Mouse (Mus musculus) urinary bladder, adult 2 months (tissue): Measurements from ENCODE around the gene Gm16503. TPM values are rescaled to one million over a fixed set of nuclear protein-coding genes. Genes with fewer than 3 reads are reported as not detected.
"Not testable (repeated sequence)": the region's sequence is repeated elsewhere in the genome, so short reads cannot be mapped to it uniquely, and the experiment has no call there.

Experiments
- DNase-seq: peaks from one replicate; pipeline ENCODE4 v3.0.0; 2022; ENCODE audit warnings: low spot score
- polyA plus RNA-seq: library from polyadenylated mRNA; depleted of rRNA; stranded (reverse); fragments of >200 nt; gene quantifications from 2 replicates; pipeline ENCODE4 v1.2.3, GENCODE M21; 2012; rRNA removed

Gene Gm16503
- polyA plus RNA-seq, result 0.21 and 0.29 TPM in 2 replicates

DNA sequence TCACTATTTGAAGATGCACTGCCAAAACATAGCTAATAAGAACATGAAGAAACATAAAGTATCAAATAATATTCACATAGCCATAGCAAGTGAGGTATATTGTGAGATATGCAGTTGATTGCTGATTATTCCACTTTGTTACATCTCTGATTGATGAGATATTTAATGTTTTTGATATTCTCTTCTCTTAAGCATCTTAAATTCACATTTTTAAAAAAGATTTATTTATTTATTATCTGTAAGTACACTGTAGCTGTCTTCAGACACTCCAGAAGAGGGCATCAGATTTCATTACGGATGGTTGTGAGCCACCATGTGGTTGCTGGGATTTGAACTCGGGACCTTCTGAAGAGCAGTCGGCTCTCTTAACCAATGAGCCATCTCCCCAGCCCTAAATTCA is at the start of gene Gm16503:
Gene Gm16503, plus strand, starts transcription at position 301 of the 400 bp plus-strand sequence.
- not testable (repeated sequence) for DNase-seq

DNA sequence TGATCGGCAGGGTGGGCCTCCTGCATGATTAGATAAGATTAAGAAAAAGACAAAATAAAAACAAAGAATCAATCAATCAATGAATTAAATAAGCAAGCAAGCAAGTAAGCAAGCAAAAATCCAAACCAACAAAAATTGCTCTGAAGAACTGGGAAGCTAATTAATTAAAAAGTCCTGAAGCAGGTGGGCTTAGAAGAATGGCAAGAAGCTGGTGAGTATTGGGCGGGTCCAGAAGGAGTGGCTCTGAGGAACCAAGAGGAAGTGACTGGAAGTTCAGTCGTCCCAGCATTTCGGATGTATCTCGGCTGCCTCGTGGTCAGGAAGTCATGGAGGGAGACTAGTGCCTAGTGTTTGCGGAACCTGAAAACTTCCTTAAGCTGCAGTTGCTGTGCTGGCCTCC is 47.9 kb upstream of the Gm16503 start, which contains the start of gene Zfp982:
Gene Zfp982, plus strand, starts transcription at position 301 of the 400 bp plus-strand sequence.
- DNase-seq, result not testable (repeated sequence)

DNA sequence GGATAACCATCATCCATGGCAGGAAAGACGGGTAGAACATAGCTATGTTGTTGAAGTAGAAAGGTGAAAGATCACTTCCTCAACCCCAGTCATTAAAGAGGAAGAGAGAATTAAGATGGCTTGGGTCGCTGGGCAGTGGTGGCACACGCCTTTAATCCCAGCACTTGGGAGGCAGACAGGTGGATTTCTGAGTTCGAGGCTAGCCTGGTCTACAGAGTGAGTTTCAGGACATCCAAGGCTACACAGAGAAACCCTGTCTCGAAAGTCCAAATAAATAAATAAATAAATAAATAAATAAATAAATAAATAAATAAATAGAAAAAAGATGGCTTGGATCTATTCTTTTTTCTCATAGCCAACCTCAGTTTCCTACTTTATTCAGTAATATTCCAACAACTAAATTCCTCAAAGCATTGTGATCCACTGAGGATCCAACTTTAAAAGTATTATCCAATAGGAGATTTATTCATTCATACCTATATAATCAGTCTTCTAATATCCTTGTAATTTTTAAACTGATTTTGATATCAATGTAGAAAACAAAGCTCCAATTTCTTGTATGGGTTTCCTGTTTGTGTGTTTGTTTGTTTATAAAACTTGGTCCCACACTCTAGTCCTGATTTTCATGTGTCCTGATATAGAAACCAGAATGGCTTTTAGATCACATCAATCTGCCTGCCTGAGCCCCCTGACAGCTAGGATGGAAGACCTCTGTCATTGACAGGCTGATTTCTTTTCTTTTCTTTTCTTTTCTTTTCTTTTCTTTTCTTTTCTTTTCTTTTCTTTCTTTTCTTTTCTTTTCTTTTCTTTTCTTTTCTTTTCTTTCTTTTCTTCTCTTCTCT is 41.0 kb upstream of the Gm16503 start:
- not testable (repeated sequence) for DNase-seq

DNA sequence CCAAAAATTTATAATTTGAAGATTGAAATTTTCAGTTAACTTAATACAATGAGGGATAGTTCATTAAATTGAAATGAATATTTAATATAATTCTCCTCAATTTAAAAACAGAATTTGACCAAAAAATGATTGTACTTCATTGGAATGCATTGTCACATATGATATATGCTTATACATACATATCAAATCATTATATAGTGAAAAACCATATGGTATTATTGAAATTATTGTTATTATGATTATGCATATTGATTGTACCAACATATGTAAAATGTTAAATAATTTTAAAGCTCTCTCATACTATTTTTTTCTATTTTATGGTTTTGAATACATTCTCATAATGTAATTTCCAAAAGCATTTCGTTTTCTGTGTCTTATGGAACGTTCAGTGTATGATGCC is 30.8 kb upstream of the Gm16503 start:
- no peak for DNase-seq

DNA sequence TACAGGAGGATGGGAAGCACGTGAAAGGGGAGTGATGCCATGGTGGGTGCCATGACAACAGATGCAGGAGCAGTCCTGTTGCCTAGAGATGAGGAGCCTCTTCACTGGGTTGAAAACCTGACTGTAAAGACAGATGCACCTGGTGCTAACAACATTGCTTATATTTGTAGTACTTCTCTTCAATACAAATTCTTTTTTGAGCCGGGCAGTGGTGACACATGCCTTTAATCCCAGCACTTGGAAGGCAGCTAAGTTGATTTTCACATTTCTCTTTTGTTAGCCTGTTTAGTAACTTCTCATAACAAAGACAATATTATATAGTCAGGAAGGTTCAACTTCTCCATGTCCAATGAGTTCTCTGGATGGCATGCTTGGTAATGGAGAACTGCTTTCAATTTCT is 21.0 kb upstream of the Gm16503 start:
- no peak for DNase-seq

DNA sequence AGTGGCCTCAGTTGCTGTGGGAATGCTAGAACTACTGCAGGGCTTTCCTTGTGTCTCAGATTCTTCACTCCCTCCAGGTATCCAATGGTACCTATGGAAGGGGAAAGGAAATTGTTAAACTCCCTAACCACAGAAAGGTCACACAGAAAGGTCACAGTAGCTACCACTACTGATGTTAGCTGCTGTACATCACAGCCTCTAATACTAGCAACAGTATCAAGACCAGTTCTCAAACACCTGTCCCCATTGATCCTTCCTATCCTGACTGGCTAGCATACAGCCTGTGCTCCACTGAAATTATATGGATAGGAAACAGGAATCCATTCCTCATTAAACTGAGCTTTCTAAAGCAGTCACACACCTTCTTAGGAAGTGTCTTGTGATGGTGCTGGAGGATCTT is 19.9 kb upstream of the Gm16503 start:
- DNase-seq, result no peak

DNA sequence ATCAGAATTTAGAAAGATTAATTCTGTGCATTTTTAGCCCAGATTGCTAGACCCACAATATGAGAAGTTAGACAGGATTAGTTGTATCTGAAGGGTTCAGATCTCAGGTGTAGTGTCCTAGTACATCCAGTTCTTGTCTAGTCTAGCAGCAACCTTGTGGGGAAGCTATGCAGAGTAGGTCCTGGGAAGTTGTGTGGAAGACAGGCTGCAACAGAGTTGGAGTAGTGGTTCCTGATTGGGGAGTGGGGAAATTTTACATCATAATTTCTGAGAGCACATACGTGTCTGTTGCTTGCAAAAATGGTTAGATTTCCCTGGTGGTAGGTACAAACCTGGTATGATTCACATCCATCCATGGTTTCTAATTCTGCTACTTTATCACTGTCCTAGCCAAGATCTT is 14.9 kb upstream of the Gm16503 start:
- DNase-seq, result no peak

DNA sequence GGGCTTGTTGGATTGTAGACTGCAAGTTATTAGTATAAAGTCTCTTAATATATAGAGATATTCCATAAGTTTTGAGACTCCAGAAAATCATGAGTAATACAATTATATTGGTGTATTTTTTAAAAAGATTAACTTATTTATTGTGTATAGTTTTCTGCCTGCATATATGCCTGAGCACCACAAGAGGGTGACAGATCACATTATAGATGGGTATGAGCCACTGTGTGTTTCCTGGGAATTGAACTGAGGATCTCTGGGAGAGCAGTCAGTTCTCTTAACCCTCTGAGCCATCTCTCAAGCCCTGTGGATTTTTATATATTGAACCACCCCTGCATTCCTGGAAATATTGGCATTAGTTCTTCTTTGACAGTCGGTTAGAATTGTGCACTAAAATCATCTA is 9.7 kb upstream of the Gm16503 start:
- no peak for DNase-seq

DNA sequence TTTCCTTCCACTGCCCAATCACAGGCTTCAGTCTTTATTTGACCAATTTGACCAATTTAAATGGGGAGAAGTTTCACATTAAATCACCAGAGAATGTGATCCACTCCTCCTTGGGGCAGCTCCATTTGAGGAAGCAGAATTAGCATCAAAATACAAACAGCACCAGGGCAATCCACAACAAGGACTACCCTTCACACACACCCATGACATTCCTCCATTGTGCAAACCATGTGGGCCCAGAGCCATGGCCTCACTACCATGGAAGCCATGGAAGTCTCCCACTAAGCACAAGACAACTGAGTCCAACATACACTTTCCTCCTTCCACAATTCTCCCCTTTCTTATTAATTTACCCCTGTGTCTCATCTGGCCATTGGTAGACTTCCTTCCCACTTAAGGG is 4.1 kb upstream of the Gm16503 start:
- not testable (repeated sequence) for DNase-seq

DNA sequence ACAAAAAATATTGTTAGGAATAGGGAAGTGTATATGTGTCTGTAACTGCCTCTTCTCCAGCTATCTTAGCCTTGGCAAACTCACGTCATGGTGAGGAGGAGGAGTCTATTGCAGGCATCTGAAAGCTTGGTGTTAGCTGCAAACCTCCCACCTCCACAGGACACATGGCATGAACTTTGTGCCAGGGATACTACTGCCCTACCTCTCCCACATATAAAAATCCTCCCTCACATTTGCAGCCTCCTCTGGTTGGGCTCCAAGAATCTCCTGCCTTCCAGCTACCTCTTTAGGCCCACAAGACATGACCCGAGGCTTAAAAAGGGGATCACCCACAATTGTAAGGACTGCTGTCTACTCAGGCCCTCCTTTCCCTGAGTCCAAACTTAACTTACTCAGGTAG is 2.3 kb upstream of the Gm16503 start:
- DNase-seq, result no peak

DNA sequence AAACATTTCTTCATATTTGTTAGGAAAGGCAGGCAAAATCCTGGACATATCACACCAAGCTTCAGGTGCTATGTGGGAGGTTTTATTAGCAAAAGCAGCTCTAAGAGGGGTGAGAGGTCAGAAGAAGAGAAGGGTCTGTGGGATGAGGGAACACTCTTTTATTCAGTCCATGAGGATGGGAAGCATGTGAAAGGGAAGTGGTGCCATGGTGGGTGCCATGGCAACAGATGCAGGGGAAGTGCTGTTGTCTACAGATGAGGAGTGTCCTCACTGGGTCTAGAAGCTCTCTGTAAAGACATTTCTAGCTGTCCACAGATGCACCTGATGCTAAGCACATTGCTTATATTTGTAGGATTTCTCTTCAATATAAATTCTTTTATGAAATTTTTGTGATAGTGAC is 1.1 kb downstream of the Gm16503 start:
- DNase-seq, result no peak

DNA sequence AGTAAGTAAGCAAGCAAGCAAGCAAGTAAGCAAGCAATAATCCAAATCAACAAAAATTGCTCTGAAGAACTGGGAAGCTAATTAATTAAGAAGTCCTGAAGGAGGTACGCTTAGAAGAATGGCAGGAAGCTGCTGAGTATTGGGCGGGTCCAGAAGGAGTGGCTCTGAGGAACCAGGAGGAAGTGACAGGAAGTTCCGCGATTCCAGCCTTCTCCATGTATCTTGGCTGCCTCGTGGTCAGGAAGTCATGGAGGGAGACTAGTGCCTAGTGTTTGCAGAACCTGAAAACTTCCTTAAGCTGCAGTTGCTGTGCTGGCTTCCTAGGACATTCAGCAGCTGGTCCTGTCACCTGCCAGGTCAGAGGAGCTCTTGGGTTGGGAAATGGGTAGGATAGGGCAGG is 13.1 kb downstream of the Gm16503 start, which contains the start of gene Zfp985:
Gene Zfp985, plus strand, starts transcription at position 207 of the 400 bp plus-strand sequence.
- not testable (repeated sequence) for DNase-seq

DNA sequence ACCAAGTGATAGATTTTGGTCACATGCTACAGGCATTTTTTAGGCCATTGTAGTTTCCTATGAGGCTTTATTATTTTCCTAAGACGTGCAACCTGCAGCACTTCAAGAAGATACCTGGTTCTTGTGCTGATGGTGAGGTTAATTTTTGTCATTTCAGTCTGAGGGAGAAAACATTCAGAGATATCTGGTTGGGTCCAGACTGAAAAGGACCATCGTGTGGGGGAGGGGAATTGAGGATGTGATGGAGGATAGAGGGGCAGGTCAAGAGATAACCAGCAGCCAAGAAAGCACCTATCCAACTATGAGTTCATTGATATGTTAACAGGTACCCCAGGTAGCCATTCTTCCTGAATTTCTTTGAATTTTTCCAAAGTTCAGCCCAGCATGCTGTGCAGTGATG is 14.3 kb downstream of the Gm16503 start:
- DNase-seq, result not testable (repeated sequence)

DNA sequence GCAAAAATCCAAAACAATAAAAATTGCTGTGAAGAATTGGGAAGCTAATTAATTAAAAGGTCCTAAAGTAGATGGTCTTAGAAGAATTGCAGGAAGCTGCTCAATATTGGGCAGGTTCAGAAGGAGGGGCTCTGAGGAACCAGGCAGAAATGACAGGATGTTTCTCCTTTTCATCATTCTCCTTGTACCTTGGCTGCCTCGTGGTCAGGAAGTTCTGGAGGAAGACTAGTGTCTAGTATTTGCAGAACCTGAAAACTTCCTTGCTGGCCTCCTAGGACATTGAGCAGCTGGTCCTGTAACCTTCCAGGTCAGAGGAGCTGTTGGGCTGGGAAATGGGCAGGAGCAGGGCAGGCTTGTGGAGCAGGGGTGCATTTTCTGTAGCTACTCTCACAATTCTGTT is 16.9 kb downstream of the Gm16503 start:
- DNase-seq, result not testable (repeated sequence)

DNA sequence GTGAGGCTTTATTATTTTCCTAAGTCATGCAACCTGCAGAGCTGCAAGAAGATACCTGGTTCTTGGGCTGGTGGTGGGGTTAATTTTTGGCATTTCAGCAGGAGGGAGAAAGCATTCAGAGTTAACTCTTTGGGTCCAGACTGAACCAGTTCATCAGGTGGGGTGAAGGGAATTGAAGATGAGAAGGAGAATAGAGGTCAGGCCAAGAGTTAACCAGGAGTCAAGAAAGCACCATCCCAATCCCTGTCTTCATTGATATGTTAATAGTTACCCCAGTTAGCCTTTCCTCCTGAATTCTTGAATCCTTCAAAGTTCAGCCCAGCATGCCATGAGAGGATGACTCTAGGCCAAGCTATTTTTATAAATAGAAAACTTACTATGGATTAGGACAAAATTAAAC is 18.0 kb downstream of the Gm16503 start:
- not testable (repeated sequence) for DNase-seq

DNA sequence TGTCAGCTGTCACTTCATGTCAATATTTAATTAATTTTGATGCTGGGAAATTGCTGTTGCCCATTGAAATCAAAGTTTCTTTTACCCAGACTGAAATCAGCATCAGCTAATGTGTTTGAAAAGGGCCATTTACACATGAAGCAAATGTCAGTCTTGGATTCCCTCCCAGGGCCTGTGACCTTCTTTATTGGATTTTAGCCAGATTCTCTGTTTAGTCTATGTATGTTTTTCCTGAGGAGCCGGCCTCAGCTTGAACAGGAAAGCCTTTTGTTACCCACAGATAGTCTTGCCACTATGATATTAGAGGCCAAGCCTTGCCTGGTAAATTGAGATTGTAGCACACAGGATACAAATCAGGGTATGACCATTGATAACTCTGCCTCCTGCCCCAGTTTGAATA is 19.1 kb downstream of the Gm16503 start:
- not testable (repeated sequence) for DNase-seq

DNA sequence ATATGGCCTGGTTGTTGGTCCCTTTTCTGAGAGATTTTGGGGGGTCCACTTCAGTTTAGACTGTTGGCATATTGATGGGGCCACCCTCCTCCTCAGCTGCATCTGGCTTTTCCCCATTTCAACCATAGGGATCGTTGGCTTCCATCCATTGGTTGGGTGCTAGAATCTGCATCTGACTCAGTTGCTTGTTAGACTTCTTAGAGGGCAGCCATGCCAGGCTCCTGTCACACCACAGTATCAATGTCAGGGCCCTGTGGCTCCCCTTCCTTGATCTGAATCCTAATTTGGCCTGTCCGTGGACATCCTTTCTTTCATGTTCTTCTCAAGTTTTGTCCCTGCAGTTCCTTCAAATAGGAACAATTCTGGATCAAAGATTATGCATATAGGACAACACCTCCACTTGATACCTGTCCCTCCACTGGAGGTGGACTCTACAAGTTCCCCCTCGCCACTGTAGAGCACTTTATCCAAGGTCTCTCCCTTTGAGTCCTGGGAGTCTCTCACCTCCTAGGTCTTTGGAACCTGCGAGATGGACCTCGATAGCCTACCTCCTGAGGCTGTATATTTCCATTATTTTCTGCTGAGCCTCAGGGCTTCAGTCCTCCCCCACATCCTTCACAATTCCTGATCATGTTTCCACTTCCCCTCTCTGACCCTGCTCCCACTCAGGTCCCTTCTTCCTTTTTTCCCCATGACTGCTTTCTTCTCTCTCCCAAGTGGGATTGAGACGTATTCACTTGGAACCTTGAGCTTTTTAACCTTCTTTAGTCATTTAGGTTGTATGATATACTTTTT is 25.6 kb downstream of the Gm16503 start:
- no peak for DNase-seq

DNA sequence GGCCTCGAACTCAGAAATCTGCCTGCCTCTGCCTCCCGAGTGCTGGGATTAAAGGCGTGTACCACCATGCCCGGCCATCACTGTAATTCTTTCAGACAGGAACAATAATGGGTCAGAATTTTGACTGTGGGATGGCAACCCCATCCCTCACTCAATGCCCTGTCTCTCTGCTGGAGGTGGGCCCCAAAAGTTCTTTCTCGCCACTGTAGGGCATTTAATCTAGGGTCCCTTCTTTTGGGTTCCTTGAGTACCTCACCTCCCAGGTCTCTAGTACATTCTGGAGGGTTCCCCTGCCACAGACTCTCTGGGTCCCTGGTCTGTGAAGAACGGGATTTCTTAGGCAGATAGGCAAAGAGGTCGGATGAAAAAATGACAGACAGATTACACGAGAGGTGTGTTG is 31.1 kb downstream of the Gm16503 start:
- not testable (repeated sequence) for DNase-seq

DNA sequence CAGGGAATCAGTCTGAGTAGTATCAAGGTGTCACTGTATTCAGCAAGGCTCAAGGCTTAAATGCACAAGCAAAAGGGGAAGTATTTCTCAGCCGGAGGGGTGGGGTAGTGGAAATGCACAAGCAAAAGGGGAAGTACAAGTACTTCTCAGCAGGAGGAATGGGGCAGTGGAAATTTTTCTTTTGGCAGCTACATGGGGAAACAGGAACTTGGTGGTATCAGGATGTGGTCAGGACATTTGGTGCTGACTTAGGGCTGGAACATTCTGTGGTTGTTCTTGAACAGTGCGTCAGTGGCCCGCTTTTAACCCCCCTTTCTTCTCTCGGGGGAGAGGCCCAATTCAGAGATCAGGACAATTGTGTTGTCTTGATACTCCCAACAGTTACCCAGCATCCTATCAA is 39.4 kb downstream of the Gm16503 start:
- not testable (repeated sequence) for DNase-seq

DNA sequence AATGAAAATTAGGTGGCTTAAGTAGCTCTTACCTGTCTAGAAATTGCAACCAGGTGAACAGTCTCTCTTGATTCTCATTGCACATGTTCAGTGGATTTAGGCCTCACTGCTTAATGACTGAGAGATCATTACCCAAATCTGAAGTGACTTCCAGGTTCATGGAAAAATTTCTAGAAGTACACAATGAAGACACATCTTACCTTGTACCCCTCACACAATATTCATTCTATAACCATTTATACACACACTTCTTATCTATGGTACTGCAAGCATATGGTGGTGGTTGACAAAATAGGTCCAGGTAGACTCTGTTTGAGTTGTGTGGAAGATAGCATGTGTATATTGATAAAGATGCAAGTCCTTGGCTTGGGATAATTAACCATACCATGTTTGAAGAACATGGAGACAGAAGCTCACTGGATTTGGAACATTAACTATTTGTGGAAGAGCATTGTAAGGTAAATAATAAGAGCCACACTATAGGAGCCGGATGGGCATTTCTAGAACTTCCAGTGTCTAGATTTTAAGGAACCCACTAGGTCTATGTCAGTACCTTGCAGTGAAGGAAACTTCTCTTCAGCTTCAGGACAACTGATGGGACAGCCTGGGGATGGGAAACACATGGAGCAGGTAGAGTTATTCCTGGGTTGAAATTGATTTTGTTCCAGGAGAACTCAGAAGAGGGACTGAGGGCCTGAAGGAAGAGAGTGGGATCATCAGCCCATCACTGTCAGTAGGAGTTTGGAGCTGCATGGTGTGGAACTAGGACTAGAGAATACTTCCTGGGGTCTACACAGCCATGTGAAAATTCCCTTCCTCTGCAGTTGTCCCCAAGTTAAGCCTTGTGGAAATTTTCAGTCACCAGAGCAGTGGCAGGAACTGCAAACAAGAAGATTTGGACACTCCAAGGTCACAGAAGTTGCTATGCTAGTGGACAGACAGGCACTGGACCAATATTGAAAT is 46.8 kb downstream of the Gm16503 start:
- no peak for DNase-seq
